Mouse (Mus musculus) small intestine, adult 2 months (tissue): ENCODE results near the gene Dcun1d5.

Experiments used
- CTCF ChIP-seq: fragments of 200-500 bp; IDR thresholded peaks from 2 replicates; pipeline ENCODE4 v1.5.1; 2012; ENCODE audit warnings: low read depth, mild to moderate bottlenecking, control low read depth, inconsistent platforms, low read length, moderate library complexity, mixed read lengths; ENCODE audit not compliant: insufficient replicate concordance, insufficient read length; ENCODE audit errors: extremely low read depth
- POLR2A ChIP-seq: fragments of 200-500 bp; IDR thresholded peaks from 2 replicates; pipeline ENCODE4 v1.6.1; 2012; ENCODE audit warnings: low read depth, mild to moderate bottlenecking, control low read depth, inconsistent platforms, low read length, moderate library complexity

GRCm38 (mm10) chr9:7252797-7253654 lies 68.7 kb downstream of the Dcun1d5 start:
- TF ChIP-seq POLR2A (no peak), CTCF (no peak)
